Mouse (Mus musculus) G1E-ER4 (cell line): ENCODE results near the gene Rbfox1. TPM values are rescaled to one million over a fixed set of nuclear protein-coding genes. Genes with fewer than 3 reads are reported as not detected.

Experiments
- GATA1 ChIP-seq: IDR thresholded peaks from one replicate; pipeline ENCODE4 v1.8.0; 2012; ENCODE audit warnings: low read length, inconsistent platforms
- polyA plus RNA-seq: library from polyadenylated mRNA; stranded (reverse); fragments of >175 nt; gene quantifications from 2 replicates; pipeline ENCODE4 v1.2.3, GENCODE M21; 2012

The Rbfox1 gene
- not detected in 2 replicates for polyA plus RNA-seq

GRCm38 (mm10) chr16:5884746-5885689 is at the start of gene Rbfox1:
Rbfox1 (plus strand) TSS chr16:5885355.
- no peak for TF ChIP-seq GATA1

- TF ChIP-seq GATA1: no peak
These were observed 48.4 kb upstream of the Rbfox1 start for GRCm38 (mm10) chr16:5836744-5837143.

- no peak for TF ChIP-seq GATA1
These were observed 44.0 kb upstream of the Rbfox1 start for GRCm38 (mm10) chr16:5841167-5841566.

GRCm38 (mm10) chr16:5845645-5846044 is 39.5 kb upstream of the Rbfox1 start:
- TF ChIP-seq GATA1: no peak

DNA sequence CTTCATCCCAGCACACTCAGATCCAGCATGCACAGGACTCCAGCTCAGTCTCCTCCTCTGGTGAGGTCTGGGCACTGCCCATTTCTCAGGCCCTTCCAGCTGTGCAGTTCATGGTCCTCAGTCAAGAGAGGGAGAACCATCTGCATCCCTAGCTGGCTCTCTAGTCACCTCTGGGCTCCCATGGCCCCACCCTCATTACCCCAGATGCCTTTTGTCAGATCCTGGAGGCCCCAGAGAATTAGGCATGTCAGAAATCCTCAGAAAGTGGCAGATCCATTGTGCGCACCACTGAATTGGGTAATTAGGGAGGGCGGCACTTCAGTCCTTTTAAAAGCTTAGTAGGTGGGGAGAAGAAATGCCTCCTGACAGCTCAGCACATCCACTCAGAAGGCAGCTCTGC is 32.1 kb upstream of the Rbfox1 start:
- no peak for TF ChIP-seq GATA1

GRCm38 (mm10) chr16:5864350-5864749 is 20.8 kb upstream of the Rbfox1 start:
- TF ChIP-seq GATA1: no peak

DNA sequence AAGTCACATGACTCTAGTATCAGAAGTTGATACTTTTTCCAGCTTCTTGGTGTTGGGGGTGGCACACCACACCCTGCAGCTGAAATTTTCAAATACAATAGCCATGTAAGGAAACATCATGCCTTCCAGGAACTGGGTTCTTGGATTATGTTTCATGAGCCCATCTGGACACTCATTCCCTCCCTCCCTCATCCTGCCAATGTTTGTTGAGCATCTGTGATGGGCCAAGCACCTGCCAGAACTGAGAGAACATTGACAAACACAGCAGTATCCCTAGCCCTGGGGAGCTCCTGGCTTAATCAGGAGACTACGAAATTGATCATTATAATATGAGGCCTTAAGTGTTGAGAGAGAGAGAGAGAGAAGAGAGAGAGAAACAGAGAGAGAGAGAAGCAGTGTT is 18.2 kb upstream of the Rbfox1 start:
- TF ChIP-seq GATA1: no peak

GRCm38 (mm10) chr16:5870391-5870790 is 14.8 kb upstream of the Rbfox1 start:
- no peak for TF ChIP-seq GATA1

DNA sequence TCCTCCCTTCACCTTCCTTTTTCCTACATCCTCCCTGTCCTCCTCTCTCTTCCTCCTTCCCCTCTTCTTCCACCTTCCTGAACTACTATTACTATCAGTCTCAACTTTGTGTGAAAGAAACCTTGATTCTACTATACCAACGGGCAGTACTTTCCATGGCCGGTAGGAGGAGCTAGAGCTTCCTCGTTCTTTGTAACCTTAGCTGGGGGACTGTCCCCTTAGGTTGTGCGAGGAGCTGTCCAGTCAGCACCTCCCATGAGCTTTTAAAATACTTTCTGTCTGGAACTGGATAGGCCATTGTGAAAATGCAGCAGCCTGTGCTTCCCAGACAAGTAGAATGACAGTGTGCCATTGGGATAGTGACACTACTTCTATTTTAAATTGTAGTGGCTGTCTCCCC is 3.3 kb upstream of the Rbfox1 start:
- TF ChIP-seq GATA1: no peak

DNA sequence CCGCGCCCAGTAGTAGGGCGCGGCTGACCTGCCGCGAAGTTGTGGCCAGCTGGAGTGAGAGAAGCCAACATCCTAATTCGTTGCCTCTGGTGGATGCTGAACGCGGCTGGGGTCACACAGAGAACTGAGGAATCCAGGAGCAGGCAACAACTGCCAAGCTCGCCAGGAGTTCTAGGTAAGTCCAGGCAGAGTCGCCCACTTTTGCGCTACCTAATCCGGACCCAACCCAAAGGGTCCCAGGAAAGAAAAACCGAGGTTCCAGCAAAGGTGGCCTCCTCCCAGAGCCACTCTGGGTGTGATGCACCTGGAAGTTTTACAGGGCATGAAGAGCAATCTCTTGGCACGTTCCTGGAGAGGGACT is 515 bp downstream of the Rbfox1 start:
- no peak for TF ChIP-seq GATA1

DNA sequence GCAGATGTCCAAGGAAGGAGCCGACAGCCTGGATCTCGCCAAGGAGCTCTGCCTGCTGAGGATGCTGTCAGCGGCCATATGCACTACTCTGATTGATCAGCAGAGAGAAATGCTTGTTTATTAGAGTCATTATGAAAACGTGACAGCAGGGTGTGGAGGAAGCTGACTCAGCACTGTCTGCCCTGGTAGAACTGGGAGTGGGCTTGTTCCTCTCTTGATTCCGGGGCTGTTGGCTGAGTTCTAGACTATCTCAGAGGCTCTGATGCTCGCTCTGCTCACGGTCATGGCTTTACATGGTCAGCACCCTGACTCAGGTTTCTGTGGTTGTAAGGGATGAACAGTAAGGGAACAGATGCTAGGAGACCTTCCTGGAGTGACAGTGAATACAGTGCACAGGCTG is 10.4 kb downstream of the Rbfox1 start:
- no peak for TF ChIP-seq GATA1

- TF ChIP-seq GATA1: no peak
These were observed 13.2 kb downstream of the Rbfox1 start for GRCm38 (mm10) chr16:5898330-5898729.

- no peak for TF ChIP-seq GATA1
These were observed 25.6 kb downstream of the Rbfox1 start for GRCm38 (mm10) chr16:5910742-5911141.

DNA sequence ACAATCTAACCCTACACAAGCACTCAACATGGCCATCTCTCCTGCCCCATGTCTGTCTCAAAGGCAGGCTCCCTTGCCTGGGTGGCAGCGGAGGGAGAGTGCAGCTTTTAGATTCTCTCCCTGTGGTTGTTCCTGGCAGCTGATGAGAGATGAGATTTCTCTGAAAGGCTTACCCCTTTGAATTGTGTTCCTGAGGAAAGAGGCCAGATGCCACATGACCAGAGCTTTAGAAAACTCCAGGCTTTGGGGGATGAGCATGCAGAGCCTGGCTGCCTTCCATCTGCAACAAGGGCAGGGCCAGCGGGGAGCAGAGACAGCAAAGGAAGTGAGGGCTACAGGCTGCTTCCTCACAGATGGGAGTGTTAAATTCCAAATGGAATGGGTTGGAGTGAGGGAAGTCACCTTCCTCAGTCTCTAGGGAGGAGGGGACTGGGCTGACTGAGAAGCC is 26.7 kb downstream of the Rbfox1 start:
- TF ChIP-seq GATA1: no peak

GRCm38 (mm10) chr16:5917937-5918336 is 32.8 kb downstream of the Rbfox1 start:
- no peak for TF ChIP-seq GATA1

DNA sequence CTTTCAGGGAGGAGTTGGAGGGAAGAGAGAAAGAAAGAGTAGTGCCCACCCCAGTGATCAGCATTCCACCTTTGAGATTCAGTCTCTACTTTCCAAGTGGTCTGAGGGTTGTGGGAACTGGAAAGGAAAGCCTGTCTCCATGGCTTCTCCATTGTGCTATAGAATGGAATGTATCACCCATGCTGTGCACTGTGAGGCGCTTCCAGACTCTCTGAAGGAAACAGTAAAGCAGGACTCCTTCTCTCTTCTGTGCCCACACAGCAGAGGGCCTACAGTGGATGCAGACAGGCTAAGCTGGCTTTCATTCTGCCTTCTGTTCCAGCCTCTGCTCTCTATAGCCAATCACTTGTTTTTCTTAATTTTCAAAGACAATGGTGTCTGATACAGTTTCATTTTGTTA is 41.8 kb downstream of the Rbfox1 start:
- no peak for TF ChIP-seq GATA1

- no peak for TF ChIP-seq GATA1
These were observed 46.5 kb downstream of the Rbfox1 start for GRCm38 (mm10) chr16:5931680-5932079.
